Mouse (Mus musculus): Measurements from ENCODE around the gene Phykpl. TPM values are rescaled to one million over a fixed set of nuclear protein-coding genes. Genes with fewer than 3 reads are reported as not detected.
A peak's percentile ranks its signal among the peaks of the same experiment; 100 is the strongest.

Gene Phykpl
- polyA plus RNA-seq, 1 experiment, result 7.7 TPM

GRCm38 (mm10) chr11:51619409-51620060, 35.0 kb downstream of the Phykpl start, which contains the start of gene Nhp2:
TSS of gene Nhp2 (plus strand) at chr11:51619735.
- H3K79me2 ChIP-seq (ENCODE audit: control insufficient read depth, insufficient read depth), result peaks cover 46% of the 10 kb centered on the region
- no peaks in the 10 kb centered on the region for H3K27me3 ChIP-seq (ENCODE audit: control insufficient read depth, insufficient read depth, insufficient read length)
- peaks cover 35% of the 10 kb centered on the region for H3K36me3 ChIP-seq (ENCODE audit: control insufficient read depth, insufficient read depth)
- peak within 1 kb of the TSS; percentile 100 for H3ac ChIP-seq (ENCODE audit: control insufficient read depth, insufficient read length, low read depth)
- peak within 1 kb of the TSS; percentile 94 for H3K4me3 ChIP-seq (ENCODE audit: insufficient read depth, poor library complexity, severe bottlenecking)
- peaks cover 31% of the 10 kb centered on the region for H3K79me3 ChIP-seq (ENCODE audit: low read depth)
- peak; percentile 98 for TF ChIP-seq MAX (IDR thresholded peaks at IDR 0.05)
- TF ChIP-seq USF1 (IDR thresholded peaks at IDR 0.05; ENCODE audit: low read depth), result no peak

- Histone ChIP-seq H3K79me3 (ENCODE audit: low read depth) (peaks cover 31% of the 10 kb centered on the region), H3K4me3 (ENCODE audit: insufficient read depth, poor library complexity, severe bottlenecking) (peak overlapping the region; percentile 94), H3ac (ENCODE audit: control insufficient read depth, insufficient read length, low read depth) (peak overlapping the region; percentile 100), H3K27me3 (ENCODE audit: control insufficient read depth, insufficient read depth, insufficient read length) (no peaks in the 10 kb centered on the region), H3K79me2 (ENCODE audit: control insufficient read depth, insufficient read depth) (peaks cover 50% of the 10 kb centered on the region), H3K36me3 (ENCODE audit: control insufficient read depth, insufficient read depth) (peaks cover 38% of the 10 kb centered on the region)
- no peak for TF ChIP-seq MYOG (IDR thresholded peaks at IDR 0.05; ENCODE audit: control insufficient read depth, extremely low read depth, insufficient read length)
- no peak for TF ChIP-seq CTCF (IDR thresholded peaks at IDR 0.05; ENCODE audit: control insufficient read depth, insufficient read depth, insufficient read length)
- TF ChIP-seq USF1 (IDR thresholded peaks at IDR 0.05; ENCODE audit: low read depth), result no peak
- no peak for TF ChIP-seq FOSL1 (IDR thresholded peaks at IDR 0.05; ENCODE audit: insufficient read depth, low read length, poor library complexity, severe bottlenecking)
- no peak for TF ChIP-seq CEBPB (IDR thresholded peaks at IDR 0.05; ENCODE audit: low read depth)
- no peak for TF ChIP-seq MAX (IDR thresholded peaks at IDR 0.05)
- TF ChIP-seq MYOD1 (IDR thresholded peaks at IDR 0.05; ENCODE audit: control insufficient read depth, insufficient read length, low read depth), result no peak
These were observed 35.5 kb downstream of the Phykpl start for GRCm38 (mm10) chr11:51620084-51620483.

DNA sequence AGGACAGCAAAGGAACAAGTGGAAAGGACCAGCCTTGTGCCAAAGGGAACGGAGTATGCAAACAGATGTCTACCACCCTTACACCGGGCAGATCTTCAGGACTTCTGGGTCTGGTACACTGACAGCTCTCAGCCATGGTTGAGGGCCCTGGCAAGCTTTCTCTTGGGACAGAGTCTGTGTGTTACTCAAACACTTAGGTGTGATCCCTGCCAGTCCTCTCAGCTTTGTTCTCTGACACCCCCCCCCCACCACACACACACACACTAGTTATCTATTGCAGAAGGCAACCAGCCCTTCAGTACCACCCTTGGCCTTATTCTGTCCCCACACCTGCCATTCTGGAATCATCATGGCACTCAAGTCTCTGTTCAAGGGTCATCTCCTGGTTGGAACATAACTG, 37.2 kb downstream of the Phykpl start:
- peaks cover 55% of the 10 kb centered on the region for H3K36me3 ChIP-seq (ENCODE audit: control insufficient read depth, insufficient read depth)

GRCm38 (mm10) chr11:51622971-51623491, 38.5 kb downstream of the Phykpl start:
- Histone ChIP-seq H3K79me2 (ENCODE audit: control insufficient read depth, insufficient read depth) (peaks cover 54% of the 10 kb centered on the region), H3ac (ENCODE audit: control insufficient read depth, insufficient read length, low read depth) (no peak overlapping the region), H3K4me3 (ENCODE audit: insufficient read depth, poor library complexity, severe bottlenecking) (no peak overlapping the region), H3K36me3 (ENCODE audit: control insufficient read depth, insufficient read depth) (peaks cover 66% of the 10 kb centered on the region), H3K79me3 (ENCODE audit: low read depth) (peaks cover 31% of the 10 kb centered on the region), H3K27me3 (ENCODE audit: control insufficient read depth, insufficient read depth, insufficient read length) (no peaks in the 10 kb centered on the region)
- no peak for TF ChIP-seq MAX (IDR thresholded peaks at IDR 0.05)
- no peak for TF ChIP-seq FOSL1 (IDR thresholded peaks at IDR 0.05; ENCODE audit: insufficient read depth, low read length, poor library complexity, severe bottlenecking)
- no peak for TF ChIP-seq MYOD1 (IDR thresholded peaks at IDR 0.05; ENCODE audit: control insufficient read depth, insufficient read length, low read depth)
- TF ChIP-seq MYOG (IDR thresholded peaks at IDR 0.05; ENCODE audit: control insufficient read depth, extremely low read depth, insufficient read length), result no peak
- no peak for TF ChIP-seq CEBPB (IDR thresholded peaks at IDR 0.05; ENCODE audit: low read depth)
- TF ChIP-seq USF1 (IDR thresholded peaks at IDR 0.05; ENCODE audit: low read depth), result no peak

More for the DNA sequence above, 37.2 kb downstream of the Phykpl start:
- H3K4me3 ChIP-seq (ENCODE audit: insufficient read depth, poor library complexity, severe bottlenecking), result no peak overlapping the region
- H3K79me2 ChIP-seq (ENCODE audit: control insufficient read depth, insufficient read depth), result peaks cover 54% of the 10 kb centered on the region
- H3ac ChIP-seq (ENCODE audit: control insufficient read depth, insufficient read length, low read depth), result no peak overlapping the region
- H3K79me3 ChIP-seq (ENCODE audit: low read depth), result peaks cover 31% of the 10 kb centered on the region
- H3K27me3 ChIP-seq (ENCODE audit: control insufficient read depth, insufficient read depth, insufficient read length), result no peaks in the 10 kb centered on the region
- TF ChIP-seq MYOD1 (IDR thresholded peaks at IDR 0.05; ENCODE audit: control insufficient read depth, insufficient read length, low read depth), result no peak
- no peak for TF ChIP-seq FOSL1 (IDR thresholded peaks at IDR 0.05; ENCODE audit: insufficient read depth, low read length, poor library complexity, severe bottlenecking)
- no peak for TF ChIP-seq USF1 (IDR thresholded peaks at IDR 0.05; ENCODE audit: low read depth)
- no peak for TF ChIP-seq MAX (IDR thresholded peaks at IDR 0.05)
- no peak for TF ChIP-seq CTCF (IDR thresholded peaks at IDR 0.05; ENCODE audit: control insufficient read depth, insufficient read depth, insufficient read length)
- TF ChIP-seq MYOG (IDR thresholded peaks at IDR 0.05; ENCODE audit: control insufficient read depth, extremely low read depth, insufficient read length), result no peak
- TF ChIP-seq CEBPB (IDR thresholded peaks at IDR 0.05; ENCODE audit: low read depth), result no peak

DNA sequence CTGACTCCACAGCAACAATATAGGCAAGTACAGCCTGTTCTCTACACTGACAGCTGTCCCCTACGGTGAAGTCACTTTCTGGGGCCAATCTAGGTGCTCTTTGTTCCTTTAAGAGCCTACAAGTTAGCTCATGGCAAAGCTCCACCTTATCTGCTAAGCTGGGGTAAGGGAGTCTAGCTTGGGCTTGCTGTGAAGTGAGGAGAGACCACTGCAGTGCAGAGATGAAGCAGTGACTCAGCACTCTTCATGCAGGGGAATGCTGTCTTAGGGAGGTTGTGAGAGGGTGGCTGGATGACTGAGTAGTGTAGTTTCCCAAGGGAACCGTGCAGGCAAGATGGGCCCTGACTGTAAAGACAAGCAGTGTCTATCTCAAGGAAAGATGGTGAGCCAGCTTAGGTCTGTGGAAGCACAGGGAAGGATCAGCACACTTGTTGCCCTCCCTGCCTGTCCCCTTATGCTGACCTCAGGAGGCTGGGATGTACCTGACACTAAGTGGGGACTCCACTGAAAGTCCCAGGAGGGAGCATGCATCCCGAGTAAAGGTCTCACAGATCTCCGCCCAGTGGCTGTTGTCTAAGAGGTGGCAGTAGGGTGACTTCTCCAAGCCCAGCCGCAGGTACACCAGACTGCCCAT, 40.7 kb downstream of the Phykpl start:
- Histone ChIP-seq H3K79me3 (ENCODE audit: low read depth) (peaks cover 25% of the 10 kb centered on the region), H3K4me3 (ENCODE audit: insufficient read depth, poor library complexity, severe bottlenecking) (no peak overlapping the region), H3ac (ENCODE audit: control insufficient read depth, insufficient read length, low read depth) (peak overlapping the region; percentile 28), H3K79me2 (ENCODE audit: control insufficient read depth, insufficient read depth) (peaks cover 49% of the 10 kb centered on the region), H3K36me3 (ENCODE audit: control insufficient read depth, insufficient read depth) (peaks cover 79% of the 10 kb centered on the region), H3K27me3 (ENCODE audit: control insufficient read depth, insufficient read depth, insufficient read length) (no peaks in the 10 kb centered on the region)
- TF ChIP-seq MYOG (IDR thresholded peaks at IDR 0.05; ENCODE audit: control insufficient read depth, extremely low read depth, insufficient read length) (no peak), FOSL1 (IDR thresholded peaks at IDR 0.05; ENCODE audit: insufficient read depth, low read length, poor library complexity, severe bottlenecking) (no peak), CEBPB (IDR thresholded peaks at IDR 0.05; ENCODE audit: low read depth) (no peak), MYOD1 (IDR thresholded peaks at IDR 0.05; ENCODE audit: control insufficient read depth, insufficient read length, low read depth) (no peak), USF1 (IDR thresholded peaks at IDR 0.05; ENCODE audit: low read depth) (no peak), CTCF (IDR thresholded peaks at IDR 0.05; ENCODE audit: control insufficient read depth, insufficient read depth, insufficient read length) (no peak), MAX (IDR thresholded peaks at IDR 0.05) (no peak)

Data from C2C12 (cell line).